Mouse (Mus musculus): ENCODE results near the gene Naxe.

The Naxe gene

DNA sequence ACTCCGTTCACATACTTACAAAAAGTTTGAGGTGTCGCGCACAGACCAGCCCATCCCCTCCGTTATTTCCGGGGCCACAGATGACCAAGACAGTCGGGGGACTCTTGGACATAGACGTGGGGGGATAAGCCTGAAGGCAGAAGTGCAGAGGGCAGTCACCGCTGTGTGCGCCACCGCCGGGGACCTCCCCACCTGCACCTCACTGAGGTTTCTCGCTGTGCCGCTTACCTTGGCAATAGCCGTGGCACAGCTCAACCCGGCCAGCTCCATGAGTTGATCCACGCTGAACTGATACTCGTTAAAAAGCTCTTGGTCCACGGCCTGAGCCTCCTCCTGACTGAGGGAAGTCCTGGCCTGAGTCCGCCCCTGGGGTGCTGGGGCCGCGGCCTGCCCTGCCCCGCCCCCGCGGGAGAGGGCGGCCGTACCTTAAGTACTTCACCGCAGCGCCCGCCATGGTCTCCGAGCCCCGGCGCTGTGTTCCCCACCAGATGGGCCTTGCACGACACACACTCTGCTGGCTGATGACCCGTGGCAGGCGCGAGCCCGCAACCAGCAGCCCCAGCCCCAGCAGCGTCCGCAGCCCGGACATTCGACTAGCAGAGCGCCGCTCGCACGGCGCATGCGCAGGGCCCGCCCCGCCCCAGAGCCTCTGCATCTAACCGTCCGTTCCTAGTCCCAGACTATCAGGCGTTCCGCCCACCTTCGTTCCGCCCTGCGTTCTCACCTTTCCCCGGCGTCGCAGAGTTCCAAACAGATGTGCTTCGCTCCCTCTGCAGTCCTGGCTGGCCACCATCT, at the start of gene Naxe:
Gene Naxe (minus strand): TSS at position 594 of the 795 bp plus-strand sequence.
- in situ Hi-C loops (cut with MboI, MseI) = no loop called here

DNA sequence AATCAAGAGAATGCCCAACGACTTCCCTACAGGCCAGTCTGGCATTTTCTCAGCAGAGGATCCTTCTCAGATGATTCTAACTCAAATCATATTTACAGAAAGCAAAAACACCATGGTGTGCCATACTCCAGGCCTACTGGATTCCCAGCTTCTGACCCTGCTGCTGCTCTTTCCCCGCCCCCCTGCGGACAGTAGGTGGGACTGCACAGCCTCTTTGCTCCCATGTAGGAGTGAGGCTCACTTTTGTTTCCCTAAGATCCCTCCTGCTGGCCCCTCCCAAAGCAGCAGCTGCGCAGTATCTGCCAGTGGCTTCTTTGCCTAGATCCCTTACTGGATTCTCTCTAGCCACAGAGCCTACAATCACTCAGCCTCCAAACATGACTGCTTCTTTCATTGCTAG, 47.8 kb upstream of the Naxe start:
- in situ Hi-C loops (cut with MboI, MseI) = no loop called here

DNA sequence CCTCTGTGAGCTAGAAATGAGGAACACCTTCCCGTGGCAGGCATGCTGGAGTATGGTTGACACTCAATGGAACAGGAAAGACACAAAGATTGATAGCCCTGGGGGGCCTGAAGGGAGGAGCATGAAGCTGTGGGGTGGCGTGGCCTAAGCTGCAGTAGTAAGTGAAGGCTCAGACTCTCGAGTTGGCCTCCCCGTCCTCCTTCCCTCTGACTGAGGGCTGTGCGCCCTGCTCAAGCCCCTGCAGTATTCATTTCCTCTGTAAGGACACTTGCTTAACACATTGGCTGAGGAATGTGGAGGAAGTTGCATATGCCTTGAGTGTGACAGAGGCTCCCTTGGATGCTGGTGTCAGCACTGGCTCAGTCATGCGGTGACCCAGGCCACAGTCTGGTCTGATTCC, 44.3 kb upstream of the Naxe start:
- in situ Hi-C loops (cut with MboI, MseI) = no loop called here

DNA sequence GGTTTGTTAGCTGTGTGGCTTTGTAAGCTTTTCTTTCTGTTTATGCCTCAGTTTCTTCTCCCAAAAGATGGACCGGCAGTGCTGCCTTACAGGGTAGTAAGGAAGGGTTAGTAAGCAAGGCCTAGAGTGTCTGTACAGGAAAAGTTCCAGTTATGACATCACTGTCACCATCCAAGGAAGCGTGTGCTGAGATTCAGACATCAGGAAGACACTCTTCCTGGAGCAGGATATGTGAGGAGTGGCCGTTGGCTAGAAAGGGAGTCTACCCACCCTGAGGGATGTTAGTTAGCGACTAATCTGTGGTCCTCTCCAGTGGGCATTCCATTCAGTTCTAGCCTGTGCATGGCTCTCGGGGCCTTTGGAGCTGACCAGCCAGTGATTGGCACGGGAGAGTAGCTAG, 43.9 kb upstream of the Naxe start:
- in situ Hi-C loops (cut with MboI, MseI) = no loop called here

DNA sequence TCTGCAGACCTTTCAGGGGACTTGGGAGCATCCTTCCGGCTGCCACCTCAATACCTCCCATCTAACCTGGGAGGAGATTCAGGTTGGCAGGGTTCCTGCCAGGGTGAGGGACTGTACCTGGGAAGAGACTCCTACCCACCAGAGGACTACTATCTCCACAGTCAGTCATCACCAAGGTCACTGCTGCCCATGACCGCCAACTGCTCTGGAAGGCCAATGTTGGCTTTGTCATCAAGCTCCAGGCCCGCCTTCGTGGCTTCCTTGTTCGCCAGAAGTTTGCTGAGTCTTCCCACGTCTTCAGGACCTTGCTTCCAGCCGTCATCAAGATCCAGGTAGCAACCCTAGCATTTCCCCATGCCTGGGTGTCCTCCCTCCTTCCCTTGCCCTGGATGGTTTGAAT, 43.4 kb upstream of the Naxe start:
- in situ Hi-C loops (cut with MboI, MseI) = no loop called here

DNA sequence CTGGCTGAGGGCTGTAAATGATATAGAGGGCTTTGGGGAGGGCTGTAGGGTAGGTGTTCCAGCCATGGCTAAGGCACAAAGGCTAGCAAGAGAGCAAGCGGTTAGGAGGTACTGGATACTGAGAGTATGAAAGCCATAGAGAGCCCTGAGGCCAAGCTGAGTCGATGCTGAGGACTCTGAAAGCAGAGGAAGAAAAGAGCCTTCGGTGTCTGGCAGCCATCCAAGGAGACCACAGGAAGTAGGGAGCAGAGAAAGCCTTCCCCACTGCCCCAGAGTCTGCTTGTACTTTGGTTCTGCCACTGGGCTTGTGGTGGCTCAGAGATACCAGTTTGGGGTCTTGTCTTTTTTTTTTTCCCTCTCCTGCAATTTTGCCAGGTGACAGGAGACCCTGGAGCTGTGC, 42.0 kb upstream of the Naxe start:
- in situ Hi-C loops (cut with MboI, MseI) = no loop called here

DNA sequence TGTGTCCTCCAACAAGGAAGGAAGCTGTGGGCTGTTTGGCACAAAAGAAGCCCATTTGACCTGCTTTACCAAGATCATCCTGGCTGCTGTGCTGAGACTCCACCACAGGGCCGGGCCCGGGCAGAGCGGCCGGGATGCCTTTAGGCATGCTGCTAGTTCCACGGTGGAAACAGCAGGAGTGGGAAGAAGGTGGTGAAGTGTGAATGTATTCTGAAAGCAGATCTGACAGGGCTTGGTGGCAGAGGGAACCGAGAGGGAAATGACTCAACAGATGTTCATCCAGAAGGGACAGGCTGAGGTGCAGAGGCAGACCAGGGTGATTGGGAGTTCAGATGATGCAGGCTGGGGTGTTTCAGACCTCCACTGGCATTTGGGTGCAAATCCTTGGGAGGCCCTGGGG, 39.4 kb upstream of the Naxe start:
- in situ Hi-C loops (cut with MboI, MseI) = no loop called here

DNA sequence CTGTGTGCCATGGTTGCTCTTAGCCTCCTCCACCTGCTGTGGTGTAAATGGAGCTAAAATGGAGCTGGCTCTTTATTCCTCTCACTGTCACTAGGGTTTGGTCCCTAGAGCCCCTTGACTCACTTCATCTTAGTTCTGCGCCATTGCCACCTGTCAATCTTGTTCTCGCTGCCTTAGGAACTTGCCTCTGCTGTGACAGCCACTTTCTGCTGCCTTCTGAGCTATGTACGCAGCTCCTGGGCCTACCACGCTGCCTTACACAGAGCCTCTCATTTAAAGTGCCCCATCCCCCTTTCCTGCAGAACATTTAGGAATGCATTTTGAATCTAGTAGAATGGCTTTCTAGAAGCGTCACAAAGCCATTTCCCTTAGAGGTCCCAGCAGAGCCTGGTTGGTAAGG, 35.8 kb upstream of the Naxe start:
- in situ Hi-C loops (cut with MboI, MseI) = loop anchor here (5.0 kb wide), 1 partner anchor 148 kb away; no protein-coding TSS in a partner anchor

DNA sequence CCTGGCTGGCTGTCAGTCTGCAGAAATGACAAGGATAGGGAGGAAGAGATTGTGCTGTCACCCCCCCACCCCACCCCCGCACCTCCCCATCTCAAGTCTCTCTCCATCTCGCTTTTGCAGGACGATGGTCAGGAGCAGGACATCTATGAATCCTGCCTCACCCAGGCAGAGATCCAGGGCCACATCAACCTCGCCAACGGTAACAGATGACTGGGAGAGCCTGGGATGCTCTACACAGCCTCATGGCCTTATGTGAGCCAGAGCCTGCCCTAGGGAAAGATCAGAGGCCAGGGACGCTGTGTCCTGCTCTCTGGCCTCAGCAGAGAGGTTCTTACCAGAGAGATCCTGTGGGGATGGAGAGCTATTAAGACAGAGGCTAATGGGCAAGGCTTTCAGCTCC, 32.3 kb upstream of the Naxe start:
- in situ Hi-C loops (cut with MboI, MseI) = loop anchor here (5.0 kb wide), 1 partner anchor 152 kb away; no protein-coding TSS in a partner anchor

DNA sequence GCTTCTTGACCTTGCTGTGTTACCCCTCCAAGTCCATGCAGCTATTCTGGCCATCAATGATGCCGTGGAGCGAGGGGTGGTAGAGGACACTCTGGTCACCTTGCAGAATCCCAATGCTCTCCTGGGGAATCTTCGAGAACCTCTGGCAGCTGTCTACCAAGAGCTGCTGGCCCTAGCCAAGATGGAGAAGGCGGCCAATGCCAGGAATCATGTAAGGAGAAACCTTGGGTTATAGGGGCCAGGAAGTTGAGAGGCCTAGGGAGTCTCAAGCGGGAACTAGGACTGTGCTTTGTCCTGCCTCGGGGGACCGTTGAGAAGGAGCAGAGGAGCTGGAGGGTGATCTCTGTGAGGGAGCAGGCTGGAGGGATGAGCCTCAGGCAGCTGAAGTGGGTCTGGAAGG, 31.8 kb upstream of the Naxe start:
- in situ Hi-C loops (cut with MboI, MseI) = loop anchor here (5.0 kb wide), 1 partner anchor 152 kb away; no protein-coding TSS in a partner anchor

DNA sequence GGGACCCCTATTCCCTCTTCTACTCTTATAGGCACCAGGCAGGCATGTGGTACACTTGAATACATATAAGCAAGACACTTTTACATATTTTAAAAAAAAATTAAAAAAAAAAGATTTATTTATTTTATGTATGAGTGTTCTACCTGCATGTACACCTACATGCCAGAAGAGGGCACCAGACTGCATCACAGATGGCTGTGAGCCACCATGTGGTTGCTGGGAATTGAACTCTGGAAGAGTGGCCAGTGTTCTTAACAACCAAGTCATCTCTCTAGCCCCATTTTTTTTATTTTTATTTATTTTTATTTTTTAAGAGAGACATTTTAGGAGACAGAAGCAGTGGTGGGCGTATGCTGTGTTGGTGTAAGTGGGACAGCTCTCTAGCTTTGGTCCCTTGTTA, 29.4 kb upstream of the Naxe start:
- in situ Hi-C loops (cut with MboI, MseI) = loop anchor here (5.0 kb wide), 1 partner anchor 85 kb away; no protein-coding TSS in a partner anchor

DNA sequence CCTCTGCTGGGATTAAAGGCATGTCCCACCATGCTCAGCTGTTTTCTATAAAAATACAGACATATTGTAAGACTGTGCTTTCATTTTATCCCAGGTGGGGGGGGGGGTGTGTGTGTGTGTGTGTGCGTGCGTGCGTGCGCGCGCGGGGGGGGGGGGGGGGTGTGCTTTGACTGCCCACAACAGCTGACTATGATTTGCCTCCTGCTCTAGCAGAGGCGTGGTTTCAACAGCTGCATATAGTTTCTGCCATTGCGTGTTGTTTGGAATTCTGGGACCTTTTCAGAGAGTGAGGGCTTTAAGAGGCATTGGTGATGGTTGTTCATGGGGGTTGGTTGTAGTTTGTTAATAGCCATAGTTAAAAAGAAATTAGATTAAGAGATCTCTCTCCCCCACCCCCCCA, 27.2 kb upstream of the Naxe start:
- in situ Hi-C loops (cut with MboI, MseI) = loop anchor here (5.0 kb wide), 1 partner anchor 87 kb away; no protein-coding TSS in a partner anchor

DNA sequence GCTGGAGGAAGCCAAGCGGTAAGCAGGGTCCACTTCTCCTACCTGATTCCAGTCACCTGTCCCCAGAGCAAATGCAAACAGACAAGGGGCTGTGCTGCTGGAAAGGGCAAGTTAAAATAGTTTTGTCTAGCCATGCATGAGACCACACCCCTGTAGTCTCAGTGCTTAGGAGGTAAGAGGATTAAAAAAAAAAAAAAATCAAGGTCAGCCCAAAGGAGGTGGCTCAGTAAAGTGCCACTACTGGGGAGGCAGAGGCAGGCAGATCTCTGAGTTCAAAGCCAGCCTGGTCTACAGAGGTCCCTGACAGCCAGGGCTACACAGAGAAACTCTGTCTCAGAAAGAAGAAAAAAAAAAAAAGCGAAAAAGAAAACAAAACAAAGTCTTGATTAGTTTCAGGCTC, 25.7 kb upstream of the Naxe start:
- in situ Hi-C loops (cut with MboI, MseI) = no loop called here

DNA sequence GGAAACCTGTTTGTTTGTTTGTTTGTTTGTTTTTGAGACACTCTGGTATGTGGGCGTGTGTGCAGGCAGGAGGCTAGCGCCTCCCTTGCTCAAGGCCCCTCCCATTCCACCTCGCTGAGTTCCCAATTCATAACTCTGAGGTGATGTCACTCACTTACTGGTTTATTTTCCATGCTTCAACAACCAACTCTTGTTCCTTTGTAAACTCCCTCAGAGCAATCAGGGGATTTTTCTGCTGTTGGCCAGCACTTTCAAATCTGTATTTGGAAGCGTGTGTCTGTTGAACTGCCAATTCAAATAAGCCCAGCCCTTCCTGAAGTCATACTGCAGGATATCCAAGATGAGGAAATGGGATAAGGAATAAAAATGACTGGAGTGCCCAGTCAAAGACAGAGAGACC, 24.4 kb upstream of the Naxe start:
- in situ Hi-C loops (cut with MboI, MseI) = no loop called here

DNA sequence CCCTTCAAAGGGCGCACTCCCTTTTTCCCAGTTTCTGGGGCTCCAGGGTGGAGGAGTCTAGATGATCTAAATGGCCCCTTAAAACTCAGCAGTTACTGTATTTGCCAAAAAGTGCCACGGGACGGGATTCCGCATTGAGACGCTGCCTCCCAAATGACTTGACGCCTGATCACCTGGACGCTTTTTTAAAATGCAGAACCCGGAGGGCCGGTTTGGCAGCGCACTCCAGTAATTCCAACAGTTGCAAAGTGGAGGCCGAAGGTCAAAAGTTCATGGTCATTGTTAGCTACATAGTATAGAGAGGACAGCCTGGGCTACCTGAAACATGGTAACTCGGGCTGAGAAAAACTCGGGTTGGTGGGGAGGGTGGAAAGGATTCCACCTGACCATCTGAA, 23.9 kb upstream of the Naxe start:
- in situ Hi-C loops (cut with MboI, MseI) = no loop called here

DNA sequence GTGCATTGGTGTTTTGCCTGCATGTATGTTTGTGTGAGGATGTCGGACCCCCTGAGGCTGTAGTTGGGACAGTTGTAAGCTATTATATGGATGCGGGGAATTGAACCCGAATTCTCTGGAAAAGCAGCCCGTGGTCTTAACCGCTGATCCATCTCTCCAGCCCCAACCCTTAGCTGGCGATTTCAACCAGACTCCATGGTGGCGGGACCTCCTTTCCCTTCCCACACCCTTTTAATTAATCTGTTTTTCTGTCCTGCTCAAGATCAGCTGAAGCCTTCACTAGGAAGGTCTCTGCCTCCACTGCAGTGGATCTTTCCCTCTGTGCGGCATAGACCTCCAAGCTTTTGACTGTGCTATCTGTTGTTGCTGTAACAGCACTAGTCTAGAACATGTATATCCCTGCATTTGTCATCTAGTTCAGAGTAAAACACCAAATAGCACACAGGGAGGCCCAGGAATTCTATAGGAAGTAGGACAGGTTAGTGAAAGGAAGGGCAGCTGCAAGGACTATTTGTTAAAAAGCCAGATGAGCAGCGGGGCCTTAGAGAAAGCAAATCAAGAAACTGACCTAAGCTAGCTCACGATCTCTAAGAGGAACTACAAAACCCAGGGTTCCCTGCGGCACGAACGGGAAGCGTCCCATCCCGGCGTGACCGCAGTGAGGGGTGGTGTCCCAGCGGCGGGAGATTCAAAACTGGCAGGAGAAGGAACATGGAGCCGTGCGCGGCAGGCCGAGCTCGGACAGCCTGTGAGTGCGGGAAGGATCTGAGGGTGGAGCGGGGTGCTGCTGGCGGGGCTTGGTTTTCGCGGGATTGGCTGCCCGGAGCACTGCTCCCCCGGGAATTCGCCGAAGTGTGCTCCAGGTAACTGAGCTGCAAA, 23.3 kb upstream of the Naxe start, which contains the start of gene Iqgap3:
Gene Iqgap3 (plus strand): TSS at position 627 of the 879 bp plus-strand sequence.
- in situ Hi-C loops (cut with MboI, MseI) = no loop called here

DNA sequence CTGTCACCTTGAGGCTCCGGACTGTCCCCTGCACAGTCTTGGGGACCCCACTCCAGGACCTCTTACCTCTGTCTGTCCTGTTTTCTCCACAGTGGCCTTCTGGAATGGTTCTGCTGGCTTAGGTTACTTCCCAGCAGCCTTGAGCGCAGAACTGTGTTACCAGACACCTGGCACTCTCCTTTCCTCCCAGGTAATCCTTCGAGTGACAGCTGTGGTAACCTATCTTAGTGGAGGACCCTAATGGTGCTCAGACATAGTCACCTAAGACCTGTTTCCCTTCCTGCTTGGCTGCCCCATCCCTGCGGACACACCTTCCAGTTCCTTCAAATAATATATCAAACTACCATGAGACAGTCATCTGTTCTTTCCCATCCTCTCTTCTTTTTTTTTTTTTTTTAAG, 19.9 kb upstream of the Naxe start, which contains the start of gene Ttc24:
Gene Ttc24 (minus strand): TSS at position 101 of the 400 bp plus-strand sequence.
- in situ Hi-C loops (cut with MboI, MseI) = no loop called here

DNA sequence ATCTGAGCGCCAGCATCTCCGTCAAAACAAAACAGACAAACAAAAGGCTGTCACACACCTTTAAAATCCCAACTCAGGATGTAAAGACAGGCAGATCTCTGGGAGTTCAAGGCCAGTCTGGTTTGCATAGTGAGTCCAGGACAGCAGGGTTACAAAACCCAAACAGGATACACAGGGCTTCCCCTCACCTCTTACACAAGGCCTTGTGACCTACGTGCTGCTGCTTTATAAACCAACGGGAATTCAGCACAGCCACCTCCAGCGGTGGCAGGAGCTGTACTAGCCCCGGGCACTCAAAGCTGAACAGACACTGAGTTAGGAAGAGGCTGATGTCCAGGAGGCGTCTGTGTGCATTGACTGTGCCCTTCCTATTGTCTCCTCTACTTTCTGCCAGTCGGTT, 19.1 kb upstream of the Naxe start:
- in situ Hi-C loops (cut with MboI, MseI) = no loop called here

DNA sequence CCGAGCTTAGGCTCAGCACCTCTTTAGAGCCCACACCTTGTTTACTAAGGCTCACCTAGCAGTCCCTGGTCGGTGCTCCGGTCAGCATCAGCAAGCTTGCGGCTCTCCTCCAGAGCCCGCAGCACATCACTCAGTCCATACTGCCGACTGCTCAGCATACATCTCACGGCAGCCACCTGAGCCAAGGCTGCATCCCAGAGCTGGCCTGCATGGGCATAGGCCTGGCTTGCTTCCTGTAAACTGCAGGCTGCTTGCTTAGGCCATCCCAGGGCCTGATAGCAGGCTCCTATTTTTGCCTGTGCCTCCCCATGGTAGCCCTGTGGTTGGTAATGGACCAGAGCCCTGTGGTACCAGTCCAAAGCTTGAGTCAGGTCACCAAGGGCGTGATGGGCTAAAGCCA, 16.5 kb upstream of the Naxe start:
- in situ Hi-C loops (cut with MboI, MseI) = loop anchor here (5.0 kb wide), 1 partner anchor 72 kb away; the partner anchor contains the start of gene Bcan

DNA sequence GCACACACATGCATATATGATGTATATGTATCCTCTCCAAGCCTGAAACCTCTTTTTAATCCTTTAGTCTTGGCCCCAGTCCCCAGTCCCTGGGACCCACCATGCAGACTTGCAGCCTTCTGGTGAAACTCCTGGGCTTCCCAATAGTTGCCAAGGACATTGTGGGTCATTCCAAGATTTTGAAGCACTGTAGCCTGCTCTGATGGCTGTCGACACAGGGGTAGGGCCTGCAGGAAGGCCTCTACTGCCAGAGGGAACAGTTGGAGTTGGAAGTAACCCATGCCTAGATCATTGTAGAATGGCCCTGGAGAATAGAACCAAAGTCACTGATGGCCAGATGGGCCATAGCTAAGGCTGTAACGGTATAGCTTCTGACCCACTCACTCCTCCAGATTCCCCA, 16.1 kb upstream of the Naxe start:
- in situ Hi-C loops (cut with MboI, MseI) = loop anchor here (5.0 kb wide), 1 partner anchor 72 kb away; the partner anchor contains the start of gene Bcan

DNA sequence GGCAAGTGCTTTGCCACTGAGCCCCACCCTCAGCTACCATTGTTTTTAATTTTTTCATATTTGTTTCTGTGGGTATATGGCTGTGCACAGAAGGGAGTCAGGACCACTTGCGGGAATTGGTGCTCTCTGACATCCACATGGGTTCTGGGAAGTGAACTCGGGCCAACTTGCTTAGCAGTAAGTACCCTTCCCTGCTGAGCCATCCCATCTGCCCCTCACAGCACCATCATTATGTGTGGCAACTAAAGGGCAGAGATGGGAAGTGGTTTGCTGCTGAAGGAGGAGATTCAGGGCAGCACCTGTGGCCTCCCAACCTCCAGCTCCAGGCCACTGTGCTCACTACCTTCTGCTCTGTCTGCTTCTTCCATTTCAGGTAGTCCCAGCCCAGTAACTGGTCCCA, 15.3 kb upstream of the Naxe start:
- in situ Hi-C loops (cut with MboI, MseI) = loop anchor here (5.0 kb wide), 1 partner anchor 71 kb away; the partner anchor contains the start of gene Bcan

DNA sequence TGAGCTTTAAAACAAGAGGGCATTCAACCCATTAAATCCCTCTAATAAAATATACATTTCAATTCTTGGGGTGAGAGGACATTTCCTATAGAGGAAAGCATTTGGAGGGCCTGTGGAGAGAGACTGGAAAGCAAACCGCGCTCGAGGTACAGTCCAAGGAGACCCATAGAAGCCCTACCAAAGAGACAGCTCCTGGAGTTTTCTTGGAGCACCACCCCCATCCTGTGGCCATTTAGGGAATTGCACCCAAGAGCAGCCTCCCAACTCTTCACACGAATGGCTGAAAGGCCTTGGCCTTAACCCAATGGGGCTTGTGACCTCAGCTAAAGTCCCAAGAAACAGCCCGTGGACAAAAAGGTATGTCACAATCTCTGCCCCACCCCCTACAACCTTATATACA, 13.5 kb upstream of the Naxe start:
- in situ Hi-C loops (cut with MboI, MseI) = loop anchor here (5.0 kb wide), 1 partner anchor 69 kb away; the partner anchor contains the start of gene Bcan

Data from T-helper 1 cell (primary cell).